Mouse (Mus musculus) hindlimb bud, embryonic 11.5 days (tissue): ENCODE measurements around the gene Rgs13.
"Not testable (repeated sequence)": the region's sequence is repeated elsewhere in the genome, so short reads cannot be mapped to it uniquely, and the experiment has no call there.

Experiments used
- DNase-seq: peaks from one replicate; pipeline ENCODE4 v3.0.0-alpha.2; 2012; ENCODE audit warnings: low read depth, low spot score; ENCODE audit errors: extremely low spot score

Gene Rgs13

GRCm38 (mm10) chr1:144152526-144152925 is 24.6 kb downstream of the Rgs13 start:
- no peak for DNase-seq

- DNase-seq: no peak
Measured at GRCm38 (mm10) chr1:144152184-144152525, 25.0 kb downstream of the Rgs13 start.

- DNase-seq: no peak
Measured at GRCm38 (mm10) chr1:144151401-144152183, 25.6 kb downstream of the Rgs13 start.

GRCm38 (mm10) chr1:144149997-144150396 is 27.2 kb downstream of the Rgs13 start:
- DNase-seq: no peak

GRCm38 (mm10) chr1:144141398-144141797 is 35.8 kb downstream of the Rgs13 start:
- not testable (repeated sequence) for DNase-seq

- DNase-seq: no peak
Measured at GRCm38 (mm10) chr1:144139847-144140246, 37.3 kb downstream of the Rgs13 start.

GRCm38 (mm10) chr1:144127965-144128364 is 49.2 kb downstream of the Rgs13 start:
- no peak for DNase-seq

- no peak for DNase-seq
Measured at GRCm38 (mm10) chr1:144120042-144120441, 57.1 kb downstream of the Rgs13 start.

GRCm38 (mm10) chr1:144119456-144119855 is 57.7 kb downstream of the Rgs13 start:
- DNase-seq: no peak

- no peak for DNase-seq
Measured at GRCm38 (mm10) chr1:144115848-144116727, 61.1 kb downstream of the Rgs13 start.

GRCm38 (mm10) chr1:144113438-144114074 is 63.6 kb downstream of the Rgs13 start:
- no peak for DNase-seq

- DNase-seq: no peak
Measured at GRCm38 (mm10) chr1:144112946-144113345, 64.2 kb downstream of the Rgs13 start.

GRCm38 (mm10) chr1:144098587-144099258 is 78.4 kb downstream of the Rgs13 start:
- DNase-seq: peak; percentile 3

- DNase-seq: no peak
Measured at GRCm38 (mm10) chr1:144090410-144090809, 86.8 kb downstream of the Rgs13 start.
